Mouse (Mus musculus): ENCODE results near the gene Bicd1.

- no peak for TF ChIP-seq POLR2A (IDR thresholded peaks at IDR 0.05; ENCODE audit: borderline replicate concordance, insufficient read depth, low read length)
- peak; percentile 49; the same call in 1 of the 2 replicates for TF ChIP-seq CTCF (IDR thresholded peaks at IDR 0.05; ENCODE audit: borderline replicate concordance, insufficient read depth, low read depth, low read length)
Observed at GRCm38 (mm10) chr6:149374986-149375457, 33.7 kb upstream of the Bicd1 start.
